Mouse (Mus musculus): Measurements from ENCODE around the gene BC004004.
"Not testable (repeated sequence)": the region's sequence is repeated elsewhere in the genome, so short reads cannot be mapped to it uniquely, and the experiment has no call there.

BC004004 gene

DNA sequence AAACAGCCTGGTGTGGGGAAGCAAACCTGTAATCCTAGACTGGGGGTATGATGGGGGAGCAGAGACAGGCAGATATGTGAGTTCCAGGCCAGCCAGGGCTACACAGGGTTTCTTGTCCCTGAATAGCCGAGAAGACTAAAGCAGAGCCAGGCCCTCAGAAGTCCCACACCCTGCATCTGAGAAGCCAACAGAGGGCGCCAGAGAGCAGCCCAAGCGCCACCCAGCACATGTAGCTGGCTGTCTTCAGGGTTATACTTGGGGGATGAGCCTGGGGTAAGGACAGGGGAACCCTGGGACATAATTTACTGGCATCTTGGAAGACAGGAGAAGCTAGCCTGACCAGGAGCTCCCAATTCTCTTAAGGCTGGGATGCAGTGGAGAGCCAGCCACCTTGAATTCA lies 9.1 kb upstream of the BC004004 start:
- peak; percentile 66 to 80 for DNase-seq (ENCODE audit: low spot score in 2 of 2)

DNA sequence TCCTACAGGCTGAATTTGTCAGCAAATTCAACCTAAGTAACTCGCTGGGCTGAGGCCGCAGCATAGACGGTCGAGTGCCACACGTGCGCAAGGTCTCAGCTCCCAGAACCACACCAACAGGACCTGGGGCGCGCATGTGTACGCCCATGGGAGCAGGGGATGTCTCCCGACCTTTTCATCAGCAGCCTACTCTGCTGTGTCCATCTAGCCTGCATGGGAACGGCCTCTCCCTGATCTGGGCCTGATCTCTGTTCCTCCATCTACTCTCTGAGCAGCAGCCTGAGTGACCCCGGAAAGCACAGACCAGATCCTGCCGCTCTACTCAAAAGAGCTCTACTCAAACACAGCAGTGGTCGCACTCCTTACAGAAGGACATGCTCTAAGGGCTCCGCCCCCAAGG lies 8.1 kb upstream of the BC004004 start:
- no peak for DNase-seq (ENCODE audit: low spot score in 2 of 2)

DNA sequence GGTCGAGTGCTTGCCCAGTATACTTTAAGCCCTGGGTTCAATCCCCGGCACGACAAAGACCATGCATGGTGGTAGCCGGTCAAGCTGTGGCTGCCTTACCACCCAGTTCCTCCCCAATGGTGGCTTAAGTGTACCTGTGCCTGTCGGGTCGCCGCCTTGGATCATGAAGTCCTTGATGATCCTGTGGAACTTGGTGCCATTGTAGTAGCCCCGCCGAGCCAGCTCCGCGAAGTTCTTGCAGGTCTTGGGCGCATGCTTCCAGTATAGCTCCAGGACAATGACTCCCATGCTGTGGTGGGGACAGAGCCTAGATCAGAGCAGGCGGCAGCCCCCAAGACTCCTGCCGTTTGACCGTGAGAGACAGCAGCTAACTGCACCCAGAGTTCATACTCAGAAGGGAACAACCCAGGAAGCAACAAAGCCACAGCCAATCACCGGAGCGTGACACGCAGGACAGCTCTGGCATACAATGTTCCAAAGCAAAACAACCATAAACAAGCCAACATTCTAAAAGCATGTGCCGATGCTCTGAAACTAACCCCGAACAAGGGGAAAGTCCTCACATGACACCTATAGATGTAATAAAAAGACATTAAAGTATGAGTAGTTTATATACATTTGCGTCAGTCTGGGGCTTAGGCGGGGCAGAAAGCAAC lies 6.9 kb upstream of the BC004004 start:
- DNase-seq (ENCODE audit: low spot score in 2 of 2) = no peak

DNA sequence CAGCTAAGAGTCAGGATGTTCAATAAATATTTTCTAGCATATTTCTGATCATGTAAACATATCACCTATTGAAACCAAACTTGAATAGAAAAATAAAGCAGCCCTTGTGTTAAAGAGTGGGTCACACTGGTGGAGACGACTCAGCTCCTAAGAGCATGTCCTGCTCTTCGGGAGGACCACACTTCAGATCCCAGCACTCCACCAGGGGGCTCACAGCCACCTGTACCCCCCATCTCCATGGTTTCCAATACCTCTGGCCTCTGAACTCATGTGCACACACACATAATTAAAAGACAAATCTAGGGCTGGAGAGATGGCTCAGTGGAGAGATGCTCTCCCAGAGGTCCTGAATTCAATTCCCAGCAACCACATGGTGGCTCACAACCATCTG lies 6.3 kb upstream of the BC004004 start:
- DNase-seq (ENCODE audit: low spot score in 2 of 2) = no peak

DNA sequence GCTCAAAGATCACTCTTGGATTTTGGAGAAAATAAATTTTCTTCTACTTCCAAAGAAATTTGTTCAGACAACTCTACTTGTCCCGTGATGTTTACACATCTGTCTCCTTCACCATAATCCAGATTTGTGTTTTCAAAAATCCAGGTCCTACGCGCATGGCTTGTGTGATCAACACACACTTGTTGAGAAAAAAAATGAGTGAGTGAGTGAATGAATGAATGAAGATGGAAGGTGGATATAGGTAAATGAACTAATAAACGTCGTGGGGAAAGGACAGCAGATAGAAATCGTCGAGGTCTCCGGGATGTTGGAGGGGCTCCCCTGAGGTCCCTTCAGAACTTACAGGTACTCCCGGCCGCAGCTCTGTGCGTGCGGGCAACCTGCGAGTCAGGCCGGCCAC lies 5.2 kb upstream of the BC004004 start:
- DNase-seq (ENCODE audit: low spot score in 2 of 2) = no peak

DNA sequence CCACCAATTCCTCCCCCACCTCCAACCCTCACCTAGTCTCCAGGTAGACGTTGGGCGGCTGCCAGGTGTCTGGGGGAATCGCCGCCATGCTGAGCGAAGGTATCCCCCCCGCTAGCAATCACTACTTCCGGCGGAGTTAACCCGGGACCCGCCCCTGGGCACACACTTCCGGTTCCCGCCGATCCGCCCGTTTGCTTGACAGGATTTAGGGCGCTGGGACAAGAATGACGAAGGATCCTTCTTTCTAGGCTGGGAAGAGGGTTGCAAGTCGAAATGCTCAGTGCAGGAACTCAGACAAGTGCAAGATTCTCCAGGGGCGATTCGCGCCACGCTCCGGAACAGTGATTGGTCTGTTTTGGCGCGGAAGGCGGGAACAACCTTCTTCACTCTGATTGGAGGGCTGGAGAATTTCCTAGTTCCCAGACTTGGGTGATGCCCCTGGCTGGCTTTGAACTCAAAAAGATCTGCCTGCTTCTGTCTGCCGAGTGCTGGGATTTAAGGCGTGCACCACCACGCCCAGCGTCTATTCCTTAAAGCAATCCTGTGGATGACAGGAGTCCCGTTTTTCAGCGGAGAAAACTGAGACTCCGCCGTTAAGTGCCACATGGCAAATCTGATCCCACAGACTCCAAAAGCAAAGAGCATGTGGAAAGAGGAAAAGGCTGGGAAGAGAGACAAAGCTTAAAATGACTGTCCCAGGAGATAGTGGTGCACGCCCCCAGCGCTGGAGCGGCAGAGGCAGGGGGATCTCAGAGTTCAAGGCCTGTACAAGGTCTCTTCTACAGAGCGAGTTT lies 4.6 kb upstream of the BC004004 start, which contains the start of gene Ppil1:
Gene Ppil1, minus strand, starts transcription at position 347 of the 794 bp plus-strand sequence.
- peak; percentile 73 to 77 for DNase-seq (ENCODE audit: low spot score in 2 of 2)

DNA sequence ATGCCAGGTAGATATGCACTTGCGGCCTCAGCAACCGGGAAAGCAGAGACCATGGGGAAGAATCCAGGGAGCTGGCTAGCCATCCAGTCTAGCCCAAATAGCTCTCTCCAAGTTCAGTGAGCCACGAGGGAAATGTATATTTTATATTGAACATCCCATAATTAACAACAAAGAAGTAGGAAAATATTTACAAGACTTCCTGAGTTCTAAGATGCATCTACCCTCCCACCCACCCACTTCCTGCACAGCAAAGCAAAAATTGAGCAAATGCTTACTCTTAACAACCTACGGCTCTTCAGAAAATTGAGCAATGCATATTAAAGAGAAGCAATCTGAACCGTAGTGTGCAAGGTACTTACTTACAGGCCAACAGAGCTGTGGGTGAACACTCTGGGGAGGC lies 3.8 kb upstream of the BC004004 start:
- no peak for DNase-seq (ENCODE audit: low spot score in 2 of 2)

DNA sequence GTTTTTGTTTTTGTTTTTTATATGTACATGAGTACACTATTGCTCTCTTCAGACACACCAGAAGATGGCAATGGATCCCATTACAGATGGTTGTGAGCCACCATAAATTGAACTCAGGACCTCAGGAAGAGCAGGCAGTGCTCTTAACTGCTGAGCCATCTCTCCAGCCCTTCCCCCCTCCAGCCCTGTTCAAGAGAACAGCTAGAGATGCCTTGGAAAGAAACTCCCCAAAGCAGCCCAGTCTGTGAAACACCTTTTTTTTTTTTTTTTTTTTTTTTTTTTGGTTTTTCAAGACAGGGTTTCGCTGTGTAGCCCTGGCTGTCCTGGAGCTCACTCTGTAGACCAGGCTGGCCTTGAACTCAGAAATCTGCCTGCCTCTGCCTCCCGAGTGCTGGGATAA lies 1.5 kb upstream of the BC004004 start:
- not testable (repeated sequence) for DNase-seq (ENCODE audit: low spot score in 2 of 2)

DNA sequence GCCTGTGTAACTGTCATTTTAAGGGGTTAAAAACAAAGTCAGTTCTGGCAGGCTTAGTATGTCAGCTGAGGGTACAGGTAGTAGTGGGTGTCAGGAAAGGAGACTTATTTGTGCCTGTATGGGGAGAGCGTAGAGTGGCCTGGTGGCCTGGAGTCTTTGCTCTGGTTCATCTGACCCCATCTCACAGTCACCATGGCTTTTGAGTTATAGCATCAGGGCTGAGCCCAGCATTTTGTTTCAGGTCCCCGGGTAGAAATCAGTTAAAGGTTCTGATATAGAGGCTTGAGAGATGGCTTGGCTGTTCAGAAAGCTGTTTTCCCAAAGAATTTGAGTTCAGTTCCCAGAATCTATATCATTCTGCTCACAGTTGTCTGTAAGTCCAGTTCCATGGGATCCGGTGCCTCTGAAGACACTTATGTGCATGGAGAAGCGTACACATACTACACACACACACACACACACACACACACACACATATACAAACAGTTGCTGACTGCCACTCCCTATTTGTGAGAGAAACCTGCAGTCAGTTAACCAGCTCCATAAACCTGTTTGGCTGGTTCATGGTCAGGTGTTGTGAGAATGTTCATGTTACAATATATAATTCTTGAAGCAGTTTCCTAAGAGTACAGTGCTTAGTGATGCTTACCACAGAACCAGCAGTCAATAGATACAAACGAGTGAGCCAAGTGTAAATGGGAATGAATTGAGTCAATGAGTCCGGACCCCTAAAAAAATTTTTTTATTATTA lies 482 bp upstream of the BC004004 start:
- DNase-seq (ENCODE audit: low spot score in 2 of 2) = no peak

DNA sequence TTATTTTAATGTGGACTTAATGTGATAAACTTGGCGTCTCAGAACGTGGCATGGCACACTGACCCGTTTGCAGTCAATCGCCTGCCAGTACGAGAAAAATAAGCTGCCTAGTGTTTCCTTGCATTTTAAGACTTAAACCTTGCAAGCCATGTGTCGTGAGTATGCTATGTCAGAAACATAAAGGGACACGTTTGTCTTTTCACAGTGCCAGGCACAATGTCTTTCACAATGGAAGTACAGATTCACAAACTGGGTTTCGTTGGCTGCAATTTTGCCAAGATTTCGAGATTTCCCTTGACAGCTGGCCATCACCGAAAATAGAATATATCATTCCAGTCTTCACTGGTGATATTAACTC lies 740 bp downstream of the BC004004 start:
- no peak for DNase-seq (ENCODE audit: low spot score in 2 of 2)

DNA sequence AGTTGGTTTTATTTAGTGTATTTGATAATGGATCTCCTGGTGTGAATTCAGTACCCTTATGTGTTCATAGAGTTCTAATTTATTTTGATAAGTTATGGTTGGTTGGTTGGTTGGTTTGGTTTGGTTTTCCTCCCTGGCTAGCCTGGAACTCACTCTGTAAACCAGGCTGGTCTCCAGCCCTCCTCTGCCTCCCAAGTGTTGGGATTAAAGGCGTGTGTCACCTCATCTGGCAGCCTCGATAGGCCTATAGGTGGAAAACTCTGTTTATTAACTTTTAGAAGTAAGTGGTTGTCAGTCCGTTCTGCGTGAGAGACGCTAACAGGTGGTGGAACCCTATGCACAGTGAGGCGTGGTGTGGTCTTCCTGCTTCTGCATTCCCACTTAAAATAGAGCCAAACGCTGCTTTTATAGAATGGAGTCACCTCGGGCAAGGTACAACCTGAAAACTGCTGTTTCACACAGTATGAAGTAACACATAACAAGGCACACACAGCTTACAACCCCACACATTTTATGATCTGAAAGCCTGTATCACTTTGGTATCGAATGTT lies 1.6 kb downstream of the BC004004 start:
- DNase-seq (ENCODE audit: low spot score in 2 of 2) = no peak

DNA sequence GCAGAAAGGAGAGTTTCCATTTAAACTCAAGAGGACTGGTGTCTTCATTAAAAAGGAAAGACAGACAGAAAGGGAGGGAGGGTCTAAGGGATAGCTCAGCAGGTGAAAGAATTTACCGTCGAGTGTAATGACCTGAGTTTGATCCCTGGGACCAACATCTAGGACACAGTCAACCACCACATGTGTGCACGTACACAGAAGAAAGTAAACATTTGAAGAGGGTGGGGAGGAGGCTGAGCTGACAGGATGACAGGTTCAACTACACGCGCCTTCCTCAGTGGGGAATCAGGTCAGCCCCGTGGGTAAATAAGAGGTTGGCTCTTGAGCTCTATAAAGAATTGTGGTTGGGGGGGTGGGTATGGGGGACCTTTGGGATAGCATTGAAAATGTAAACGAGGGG lies 4.6 kb downstream of the BC004004 start:
- DNase-seq (ENCODE audit: low spot score in 2 of 2) = no peak

DNA sequence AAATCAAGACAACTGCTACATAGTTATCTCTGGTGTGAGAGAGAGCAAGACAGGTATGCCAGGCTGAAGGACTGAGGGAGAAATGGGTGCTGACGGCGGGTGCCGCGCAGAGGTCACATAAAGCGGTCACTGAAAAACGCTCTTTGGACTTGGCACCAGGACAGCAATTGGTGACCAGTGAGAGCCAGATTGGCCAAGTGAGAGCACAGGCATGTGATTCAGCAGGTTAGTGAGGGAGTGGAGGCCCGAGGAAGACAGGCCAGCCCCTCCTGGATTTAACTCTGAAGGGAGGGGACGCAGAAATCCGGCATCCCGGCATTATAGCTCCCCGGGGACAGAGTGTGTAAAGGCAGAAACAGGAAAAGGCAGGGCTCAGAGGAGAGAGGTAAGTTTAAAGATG lies 5.3 kb downstream of the BC004004 start:
- DNase-seq (ENCODE audit: low spot score in 2 of 2) = no peak

DNA sequence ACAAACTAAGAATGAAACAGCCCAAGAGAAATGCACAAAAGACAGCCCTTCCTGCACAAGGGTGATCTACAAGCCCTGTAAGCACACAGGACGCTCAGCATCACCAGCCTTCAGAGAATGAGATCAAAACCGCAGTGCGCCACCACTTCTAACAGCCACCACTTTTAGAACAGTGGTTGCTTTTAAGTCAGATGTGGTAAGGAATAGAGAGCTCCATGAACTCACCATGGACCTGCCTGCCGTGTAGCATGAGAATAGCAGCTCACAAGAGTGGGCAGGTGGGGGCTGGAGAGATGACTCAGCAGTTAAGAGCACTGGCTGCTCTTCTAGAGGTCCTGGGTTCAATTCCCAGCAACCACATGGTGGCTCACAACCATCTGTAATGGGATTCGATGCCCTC lies 11.8 kb downstream of the BC004004 start:
- peak; percentile 51 to 64 for DNase-seq (ENCODE audit: low spot score in 2 of 2)

DNA sequence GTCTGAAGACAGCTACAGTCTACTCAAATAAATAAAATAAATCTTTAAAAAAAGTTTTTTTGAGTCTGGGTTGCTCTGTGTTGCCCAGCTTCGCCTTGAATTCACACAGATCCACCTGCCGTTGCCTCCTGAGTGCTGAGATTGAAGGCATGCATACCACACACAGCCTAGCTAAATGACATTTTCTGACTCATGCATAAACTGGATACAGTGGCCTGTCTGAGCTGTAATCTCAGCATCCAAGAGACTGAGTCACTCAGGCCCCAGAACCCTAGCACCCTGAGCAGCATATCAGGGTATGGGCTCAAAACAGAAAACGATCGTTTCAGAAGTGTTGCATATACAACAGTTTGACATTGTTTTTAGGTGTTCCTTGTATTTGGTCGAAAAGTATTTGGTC lies 13.0 kb downstream of the BC004004 start:
- DNase-seq (ENCODE audit: low spot score in 2 of 2) = no peak

DNA sequence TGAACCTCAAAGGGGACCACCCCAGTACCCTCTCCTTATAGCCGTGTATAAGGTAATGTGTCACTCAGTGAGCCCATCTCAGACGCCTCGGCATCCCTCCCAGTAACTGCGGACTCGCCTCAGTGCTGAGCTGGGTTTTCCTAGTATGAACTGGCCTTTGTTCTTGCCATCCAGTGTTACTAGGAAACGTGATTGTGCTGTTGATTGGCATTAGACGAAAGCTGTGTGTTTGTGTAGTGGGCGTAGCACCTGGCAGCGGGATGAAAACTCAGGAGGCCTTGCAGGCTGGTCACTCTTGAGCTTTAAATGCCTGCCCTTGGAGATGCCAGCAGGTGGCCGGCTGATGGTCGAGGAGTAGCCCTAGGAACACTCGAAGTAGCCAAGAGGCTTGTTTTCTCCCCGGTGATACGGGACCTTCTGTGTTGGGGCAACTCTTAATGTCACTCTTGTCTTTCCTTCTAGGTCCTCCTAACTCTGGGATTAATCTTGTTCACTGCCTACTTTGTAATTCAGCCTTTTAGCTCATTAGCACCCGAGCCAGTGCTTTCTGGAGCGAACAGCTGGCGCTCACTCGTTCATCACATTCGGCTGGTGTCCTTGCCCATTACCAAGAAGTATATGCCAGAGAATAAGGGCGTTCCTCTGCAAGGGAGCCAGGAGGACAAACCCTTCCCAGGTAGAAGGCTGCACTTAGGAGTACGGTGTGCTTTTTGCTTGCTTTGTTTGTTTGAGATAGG lies 13.8 kb downstream of the BC004004 start:
- DNase-seq (ENCODE audit: low spot score in 2 of 2) = no peak

DNA sequence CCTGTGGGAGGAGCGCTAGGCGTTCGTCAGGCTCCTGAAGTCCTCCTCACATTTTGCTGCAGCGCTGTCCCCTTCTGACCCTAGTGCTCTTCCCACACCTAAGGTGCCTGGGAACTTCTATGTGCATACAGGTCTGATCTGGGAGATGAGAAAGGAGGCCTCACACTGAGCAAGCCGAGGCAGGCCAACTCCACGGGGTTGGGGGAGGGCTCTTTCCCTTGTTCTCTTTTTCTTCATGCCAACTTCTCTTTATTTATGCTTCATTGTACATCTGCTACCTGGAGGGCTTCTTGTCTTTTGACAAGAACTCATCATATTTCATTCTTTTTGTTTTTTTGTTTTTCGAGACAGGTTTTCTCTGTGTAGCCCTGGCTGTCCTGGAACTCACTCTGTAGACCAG lies 23.2 kb downstream of the BC004004 start:
- DNase-seq (ENCODE audit: low spot score in 2 of 2) = no peak

DNA sequence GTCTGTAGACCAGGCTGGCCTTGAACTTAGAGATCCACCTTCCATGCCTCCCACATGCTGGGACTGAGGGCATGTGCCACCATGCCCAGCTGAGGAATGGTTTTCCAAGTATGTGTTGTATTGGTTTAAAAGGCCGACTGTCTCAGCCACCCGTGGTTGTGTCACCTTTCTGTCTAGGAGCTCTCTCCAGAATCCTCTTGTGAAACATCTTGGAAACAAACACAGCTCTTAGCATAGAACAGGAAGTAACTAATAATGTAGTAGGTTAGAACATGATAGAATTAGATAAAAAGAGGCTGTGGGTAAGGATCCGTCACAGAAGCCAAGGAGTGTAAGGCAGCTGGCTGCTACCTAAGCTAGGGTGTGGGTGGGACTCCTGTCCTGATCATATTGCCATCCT lies 24.4 kb downstream of the BC004004 start:
- DNase-seq (ENCODE audit: low spot score in 2 of 2) = no peak

DNA sequence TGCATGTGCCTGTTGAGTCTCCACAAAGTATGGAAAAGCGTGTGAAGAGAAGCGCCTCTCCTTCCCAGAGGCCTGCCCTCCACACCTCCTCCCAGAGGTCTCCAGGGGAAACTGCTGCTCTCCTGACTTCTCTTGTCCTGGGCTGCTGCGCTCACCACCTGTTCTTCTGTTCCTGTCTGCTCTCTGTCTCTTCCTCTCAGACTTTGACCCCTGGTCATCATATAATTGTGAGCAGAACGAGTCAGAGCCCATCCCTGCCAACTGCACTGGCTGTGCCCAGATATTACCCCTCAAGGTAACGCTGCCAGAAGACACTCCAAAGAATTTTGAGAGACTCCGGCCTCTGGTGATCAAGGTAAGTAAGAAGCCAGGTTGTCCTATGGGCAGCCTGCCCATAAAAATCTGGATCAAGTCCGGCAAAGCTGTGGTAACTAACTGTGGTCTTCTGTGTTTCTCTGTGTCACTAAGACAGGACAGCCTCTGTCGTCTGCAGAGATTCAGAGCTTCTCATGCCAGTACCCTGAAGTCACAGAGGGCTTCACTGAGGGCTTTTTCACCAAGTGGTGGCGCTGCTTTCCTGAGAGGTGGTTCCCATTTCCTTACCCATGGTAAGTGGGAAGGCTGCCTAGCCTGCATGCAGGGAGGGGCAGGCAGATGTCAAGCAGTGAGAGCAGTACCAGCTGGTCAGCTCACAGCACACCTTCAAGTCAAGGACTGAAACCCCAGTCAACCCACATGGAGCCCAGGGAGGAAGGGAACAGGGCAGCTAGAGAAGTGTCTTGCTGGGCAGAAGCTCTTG lies 25.4 kb downstream of the BC004004 start:
- DNase-seq (ENCODE audit: low spot score in 2 of 2) = no peak

DNA sequence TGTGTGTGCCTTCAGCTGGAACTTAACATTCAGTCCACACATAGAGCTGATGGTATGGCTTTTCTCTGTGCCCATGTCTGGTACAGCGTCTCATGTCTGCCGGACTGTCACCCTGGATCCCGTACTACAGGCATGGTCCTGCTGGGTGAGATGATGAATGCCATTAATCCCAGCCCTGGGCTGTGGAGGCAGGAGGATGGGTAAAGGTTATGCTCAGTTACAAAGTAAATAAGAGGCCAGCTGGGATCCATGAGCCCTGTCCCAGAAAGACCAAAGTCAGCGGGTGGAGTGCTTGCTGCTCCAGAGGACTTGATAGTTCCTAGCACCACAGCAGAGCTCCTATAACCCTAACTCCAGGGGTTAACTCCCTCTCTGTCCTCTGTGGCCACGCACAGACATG lies 27.2 kb downstream of the BC004004 start:
- DNase-seq (ENCODE audit: low spot score in 2 of 2) = no peak

DNA sequence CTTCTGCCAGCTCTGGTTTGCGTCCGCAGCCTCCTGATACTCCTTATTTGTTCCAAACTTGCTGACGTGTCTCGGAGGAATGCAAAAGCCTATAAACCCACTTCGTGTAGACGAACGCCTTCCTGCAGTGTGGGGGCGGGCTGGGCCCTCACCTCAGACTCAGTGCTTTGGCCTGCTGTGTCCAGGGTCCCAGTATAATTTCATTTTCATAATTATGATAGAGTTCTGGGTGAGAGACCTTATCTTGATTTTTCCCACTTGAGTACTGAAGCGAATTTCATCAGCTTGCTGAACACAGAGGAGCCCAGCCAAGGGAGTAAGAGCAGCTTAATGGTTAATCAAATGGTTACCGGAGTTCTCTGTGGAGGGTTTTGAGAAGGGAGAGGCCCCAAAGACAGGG lies 28.7 kb downstream of the BC004004 start:
- no peak for DNase-seq (ENCODE audit: low spot score in 2 of 2)

Data from natural killer cell, adult 2 months (primary cell).